Mouse (Mus musculus) kidney, adult 2 months (tissue): ENCODE measurements around the gene Ptprg.

ENCODE experiments used
- CTCF ChIP-seq: fragments of 200-500 bp; conservative IDR thresholded peaks from 2 replicates; pipeline ENCODE4 v1.5.1; 2011; ENCODE audit warnings: low read depth, mild to moderate bottlenecking, control low read depth, low read length, moderate library complexity, mixed read lengths; ENCODE audit not compliant: insufficient read depth, insufficient read length
- POLR2A ChIP-seq: fragments of 200-500 bp; IDR thresholded peaks from one replicate; pipeline ENCODE4 v1.6.1; 2011; ENCODE audit warnings: low read depth, low read length, control low read depth

DNA sequence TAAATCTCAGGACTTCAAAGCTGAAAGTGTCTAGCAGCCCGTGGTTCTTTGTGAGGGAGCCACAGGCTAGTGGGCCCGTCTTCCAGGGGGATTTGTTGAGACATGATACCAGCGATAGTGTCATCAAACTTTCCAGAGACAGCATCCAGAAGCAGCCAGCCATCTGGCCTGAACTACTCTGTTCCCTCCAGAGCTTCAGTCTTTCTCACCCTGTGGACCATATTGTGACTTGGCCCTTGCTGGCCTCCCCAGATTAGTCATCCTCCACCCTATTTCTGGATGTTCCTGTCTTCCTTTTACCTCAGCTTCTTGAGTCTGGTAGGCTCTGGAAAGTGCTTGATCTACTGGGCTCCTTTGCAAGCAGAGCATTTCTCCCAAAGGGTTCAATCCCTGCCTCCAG is 333.1 kb downstream of the Ptprg start:
- no peak for TF ChIP-seq POLR2A
- no peak for TF ChIP-seq CTCF
